Mouse (Mus musculus): Measurements from ENCODE around the gene Vtcn1.
A peak's percentile ranks its signal among the peaks of the same experiment; 100 is the strongest.
"Not testable (repeated sequence)": the region's sequence is repeated elsewhere in the genome, so short reads cannot be mapped to it uniquely, and the experiment has no call there.

The Vtcn1 gene

GRCm38 (mm10) chr3:100825225-100825965, at the start of gene Vtcn1:
Gene Vtcn1, plus strand, starts transcription at chr3:100825459.
- peak; percentile 19 for DNase-seq (ENCODE audit: extremely low read depth, insufficient read length, low spot score)

- no peak for DNase-seq (ENCODE audit: extremely low read depth, insufficient read length, low spot score)
These were observed 48.3 kb upstream of the Vtcn1 start for GRCm38 (mm10) chr3:100776967-100777366.

- DNase-seq (ENCODE audit: extremely low read depth, insufficient read length, low spot score): no peak
These were observed 47.7 kb upstream of the Vtcn1 start for GRCm38 (mm10) chr3:100777568-100777967.

GRCm38 (mm10) chr3:100786076-100786475, 39.2 kb upstream of the Vtcn1 start:
- peak; percentile 53 for DNase-seq (ENCODE audit: extremely low read depth, insufficient read length, low spot score)

GRCm38 (mm10) chr3:100791670-100792069, 33.6 kb upstream of the Vtcn1 start:
- peak; percentile 5 for DNase-seq (ENCODE audit: extremely low read depth, insufficient read length, low spot score)

GRCm38 (mm10) chr3:100793345-100793744, 31.9 kb upstream of the Vtcn1 start:
- no peak for DNase-seq (ENCODE audit: extremely low read depth, insufficient read length, low spot score)

GRCm38 (mm10) chr3:100796571-100796970, 28.7 kb upstream of the Vtcn1 start:
- DNase-seq (ENCODE audit: extremely low read depth, insufficient read length, low spot score): no peak

- DNase-seq (ENCODE audit: extremely low read depth, insufficient read length, low spot score): no peak
These were observed 27.8 kb upstream of the Vtcn1 start for GRCm38 (mm10) chr3:100797166-100798145.

GRCm38 (mm10) chr3:100798872-100799422, 26.3 kb upstream of the Vtcn1 start:
- no peak for DNase-seq (ENCODE audit: extremely low read depth, insufficient read length, low spot score)

- no peak for DNase-seq (ENCODE audit: extremely low read depth, insufficient read length, low spot score)
These were observed 20.3 kb upstream of the Vtcn1 start for GRCm38 (mm10) chr3:100804975-100805374.

GRCm38 (mm10) chr3:100805925-100806324, 19.3 kb upstream of the Vtcn1 start:
- no peak for DNase-seq (ENCODE audit: extremely low read depth, insufficient read length, low spot score)

GRCm38 (mm10) chr3:100810461-100810860, 14.8 kb upstream of the Vtcn1 start:
- DNase-seq (ENCODE audit: extremely low read depth, insufficient read length, low spot score): no peak

GRCm38 (mm10) chr3:100811836-100812235, 13.4 kb upstream of the Vtcn1 start:
- DNase-seq (ENCODE audit: extremely low read depth, insufficient read length, low spot score): no peak

- DNase-seq (ENCODE audit: extremely low read depth, insufficient read length, low spot score): not testable (repeated sequence)
These were observed 9.8 kb upstream of the Vtcn1 start for GRCm38 (mm10) chr3:100815490-100815889.

GRCm38 (mm10) chr3:100818709-100819108, 6.5 kb upstream of the Vtcn1 start:
- no peak for DNase-seq (ENCODE audit: extremely low read depth, insufficient read length, low spot score)

- no peak for DNase-seq (ENCODE audit: extremely low read depth, insufficient read length, low spot score)
These were observed 5.7 kb upstream of the Vtcn1 start for GRCm38 (mm10) chr3:100819571-100819970.

GRCm38 (mm10) chr3:100820852-100821251, 4.4 kb upstream of the Vtcn1 start:
- DNase-seq (ENCODE audit: extremely low read depth, insufficient read length, low spot score): no peak

- DNase-seq (ENCODE audit: extremely low read depth, insufficient read length, low spot score): no peak
These were observed 4.0 kb upstream of the Vtcn1 start for GRCm38 (mm10) chr3:100821276-100821675.

GRCm38 (mm10) chr3:100843784-100844183, 18.5 kb downstream of the Vtcn1 start:
- no peak for DNase-seq (ENCODE audit: extremely low read depth, insufficient read length, low spot score)

GRCm38 (mm10) chr3:100844366-100844765, 19.1 kb downstream of the Vtcn1 start:
- no peak for DNase-seq (ENCODE audit: extremely low read depth, insufficient read length, low spot score)

- no peak for DNase-seq (ENCODE audit: extremely low read depth, insufficient read length, low spot score)
These were observed 23.1 kb downstream of the Vtcn1 start for GRCm38 (mm10) chr3:100848348-100848747.

Measured in 3134 (cell line).